Comparison of ENCODE assay signal across 12 mouse cellular contexts in the genomic region with DNA sequence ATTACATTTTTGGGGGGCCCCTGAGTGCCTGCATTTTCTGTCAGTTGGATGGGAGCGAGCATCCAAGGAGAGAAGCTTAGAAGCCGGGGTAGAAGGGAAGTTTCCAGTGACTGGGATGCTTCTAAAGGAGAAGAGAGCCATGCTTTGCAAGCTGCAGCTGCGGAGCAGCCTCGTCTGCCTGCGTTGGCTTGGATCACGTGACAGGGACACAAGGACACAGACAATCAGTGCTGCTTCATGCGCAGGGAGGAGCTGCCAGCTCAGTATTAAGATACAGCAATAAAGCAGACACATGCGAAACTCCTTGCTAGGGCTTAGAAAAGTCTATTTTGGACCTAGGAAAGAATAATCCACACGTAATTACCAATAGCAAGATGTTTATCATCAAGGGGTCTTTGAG.
A peak's percentile ranks its signal among the peaks of the same experiment; 100 is the strongest.
DNase-seq lines count a peak whose midpoint lies in the region; ATAC-seq and TF ChIP-seq lines count a peak whose summit lies in the region.
"Had no signal": no experiment of that assay in that cellular context is flagged by ENCODE, and none has a peak within 500 bp of the region (broad histone marks: within the 10 kb centered on the region; RNA-seq: fewer than 3 reads in every experiment).

No protein-coding gene starts in this region.

- H3K4me2 ChIP-seq in embryonic facial prominence, embryonic 11.5 days (ENCODE audit: low read depth, low read length): no peak overlapping the region
- H3K4me2 ChIP-seq in forebrain, postnatal 0 days (ENCODE audit: low read depth): no peak overlapping the region
- H3K4me2 ChIP-seq: limb, embryonic 13.5 days had no signal

- H3K9ac ChIP-seq in embryonic facial prominence, embryonic 11.5 days (replicated peaks; ENCODE audit: low read length): no peak overlapping the region
- no peak overlapping the region for H3K9ac ChIP-seq in forebrain, postnatal 0 days
- H3K9ac ChIP-seq: limb, embryonic 13.5 days had no signal

- no peak overlapping the region for H3K27ac ChIP-seq in embryonic facial prominence, embryonic 11.5 days (replicated peaks; ENCODE audit: low read depth, low read length)
- H3K27ac ChIP-seq in embryonic facial prominence, embryonic 10.5 days (replicated peaks): no peak overlapping the region
- peak overlapping the region; percentile 47 for H3K27ac ChIP-seq in forebrain, postnatal 0 days (ENCODE audit: low read depth, low read length)
- H3K27ac ChIP-seq: limb, embryonic 13.5 days had no signal

- no peak for ATAC-seq in embryonic facial prominence, embryonic 11.5 days (replicated peaks; ENCODE audit: insufficient number of reproducible peaks, low FRiP score, low TSS enrichment, low read depth)
- ATAC-seq in forebrain, postnatal 0 days: peak; percentile 92
- ATAC-seq in megakaryocyte progenitor cell, adult 5-6 weeks (replicated peaks; ENCODE audit: poor library complexity): no peak
- ATAC-seq: intestine, embryonic 16.5 days had no signal

- no peaks in the 10 kb centered on the region for H3K27me3 ChIP-seq in embryonic facial prominence, embryonic 11.5 days (ENCODE audit: control insufficient read depth, insufficient read depth, low read length)
- H3K27me3 ChIP-seq in embryonic facial prominence, embryonic 10.5 days (replicated peaks; ENCODE audit: low read depth, poor library complexity, severe bottlenecking): 0 out of 2 replicates have a peak, but pooled peaks cover 4% of the 10 kb centered on the region
- H3K27me3 ChIP-seq in forebrain, postnatal 0 days (ENCODE audit: insufficient read depth, low read length): no peaks in the 10 kb centered on the region

- no peaks in the 10 kb centered on the region for H3K4me1 ChIP-seq in embryonic facial prominence, embryonic 11.5 days (ENCODE audit: control insufficient read depth, insufficient read depth, low read length)
- H3K4me1 ChIP-seq in embryonic facial prominence, embryonic 10.5 days: peaks cover 12% of the 10 kb centered on the region
- peaks cover 17% of the 10 kb centered on the region for H3K4me1 ChIP-seq in forebrain, postnatal 0 days (ENCODE audit: insufficient read depth)
- H3K4me1 ChIP-seq: limb, embryonic 13.5 days had no signal

- 55% methylated on average over 9 of the region's 9 CpGs for WGBS in embryonic facial prominence, embryonic 11.5 days
- WGBS in embryonic facial prominence, embryonic 10.5 days: 61% methylated on average over 9 of the region's 9 CpGs
- WGBS in forebrain, postnatal 0 days: 26% methylated on average over 9 of the region's 9 CpGs

- peak; percentile 11 for DNase-seq in embryonic facial prominence, embryonic 11.5 days (ENCODE audit: low spot score)
- no peak for DNase-seq in embryonic facial prominence, embryonic 10.5 days (ENCODE audit: low spot score)
- peak; percentile 76 for DNase-seq in forebrain, postnatal 0 days
- DNase-seq in layer of hippocampus, postnatal 36 days: peak; percentile 43 to 47
- DNase-seq in right cerebral cortex, adult 2 months (ENCODE audit: low spot score in 2 of 2): peak; percentile 49 to 62
- DNase-seq in Muller cell, postnatal 12 days (ENCODE audit: inconsistent ontology term): no peak
- DNase-seq in cerebellum, adult 9-10 months: no peak
- DNase-seq: cerebellum, postnatal 25 days; gastrocnemius, postnatal 14 days had no signal

- no peak for TF ChIP-seq CTCF in forebrain, postnatal 0 days (IDR thresholded peaks at IDR 0.05; ENCODE audit: low read depth)

- no peaks in the 10 kb centered on the region for H3K9me3 ChIP-seq in embryonic facial prominence, embryonic 11.5 days (replicated peaks; ENCODE audit: control insufficient read depth, low read length)
- H3K9me3 ChIP-seq in embryonic facial prominence, embryonic 10.5 days: no peaks in the 10 kb centered on the region
- no peaks in the 10 kb centered on the region for H3K9me3 ChIP-seq in forebrain, postnatal 0 days (ENCODE audit: low read length)
- H3K9me3 ChIP-seq: limb, embryonic 13.5 days had no signal

- no peaks in the 10 kb centered on the region for H3K36me3 ChIP-seq in embryonic facial prominence, embryonic 11.5 days (replicated peaks; ENCODE audit: control insufficient read depth, insufficient read depth, low read depth, low read length)
- no peaks in the 10 kb centered on the region for H3K36me3 ChIP-seq in embryonic facial prominence, embryonic 10.5 days (replicated peaks)
- H3K36me3 ChIP-seq in forebrain, postnatal 0 days (ENCODE audit: insufficient read depth): no peaks in the 10 kb centered on the region
- H3K36me3 ChIP-seq: limb, embryonic 13.5 days had no signal

- no peak overlapping the region for H3K4me3 ChIP-seq in embryonic facial prominence, embryonic 11.5 days (ENCODE audit: low read depth, low read length)
- no peak overlapping the region for H3K4me3 ChIP-seq in embryonic facial prominence, embryonic 10.5 days
- no peak overlapping the region for H3K4me3 ChIP-seq in forebrain, postnatal 0 days (ENCODE audit: low read depth, low read length)
- H3K4me3 ChIP-seq: limb, embryonic 13.5 days had no signal

Comparison
In these comparisons a context has a peak if more than half of its experiments do, and no peak if none do; other contexts are left out.
1. DNase-seq: peak in embryonic facial prominence, embryonic 11.5 days (single experiment), forebrain, postnatal 0 days (single experiment), layer of hippocampus, postnatal 36 days (2 of 2) and right cerebral cortex, adult 2 months (2 of 2); none in embryonic facial prominence, embryonic 10.5 days (single experiment), Muller cell, postnatal 12 days (single experiment) and cerebellum, adult 9-10 months (single experiment).